Mouse (Mus musculus) spleen, postnatal 4 days (tissue): ENCODE data around the gene 1700049E17Rik1.
"Not testable (repeated sequence)": the region's sequence is repeated elsewhere in the genome, so short reads cannot be mapped to it uniquely, and the experiment has no call there.

ENCODE experiments used
- DNase-seq, 2 experiments: peaks; one replicate each; pipeline ENCODE4 v3.0.0; 2022; ENCODE audit warnings: low spot score in 2 of 2

Gene 1700049E17Rik1

DNA sequence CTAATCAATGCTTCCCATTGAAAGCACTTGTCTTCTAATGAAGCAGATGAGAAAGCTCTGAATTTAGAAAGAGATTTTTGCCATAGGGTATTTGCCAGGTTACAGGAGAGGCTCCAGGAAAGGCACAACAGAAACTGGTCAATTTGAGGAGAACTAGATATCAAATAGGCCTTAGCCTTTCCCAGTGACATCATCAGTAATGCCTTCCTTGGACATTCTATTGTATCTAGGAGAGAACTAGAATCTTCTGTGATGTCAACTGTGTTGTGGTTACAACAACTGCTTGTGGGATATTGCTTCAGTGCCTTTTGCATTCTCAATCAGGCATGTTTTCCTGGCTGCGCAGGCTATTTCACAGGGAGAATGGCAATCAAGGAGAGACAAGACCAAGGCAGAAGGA is at the start of gene 1700049E17Rik1:
TSS of gene 1700049E17Rik1 (plus strand) at position 301 of the 400 bp plus-strand sequence.
- not testable (repeated sequence) for DNase-seq

DNA sequence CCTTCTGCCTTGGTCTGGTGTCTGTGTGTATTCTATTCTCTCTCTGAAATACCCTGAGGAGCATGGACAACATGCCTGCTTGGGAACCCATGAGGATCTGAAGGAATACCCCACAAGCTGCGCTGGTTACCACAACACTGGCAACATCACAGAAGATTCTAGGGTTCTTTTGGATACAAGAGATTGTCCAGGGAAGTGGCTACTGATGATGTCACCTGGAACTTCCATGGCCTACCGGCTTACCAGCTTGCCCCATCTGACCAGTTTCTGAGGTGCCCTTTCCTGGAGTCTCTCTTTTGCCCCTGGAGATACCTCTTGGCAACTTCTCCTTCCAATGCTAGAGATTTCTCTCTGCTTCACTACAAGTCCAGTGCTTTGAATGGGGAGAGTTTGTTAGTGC is 17.6 kb upstream of the 1700049E17Rik1 start, which contains the start of gene Gm7980:
TSS of gene Gm7980 (minus strand) at position 101 of the 400 bp plus-strand sequence.
- not testable (repeated sequence) for DNase-seq

DNA sequence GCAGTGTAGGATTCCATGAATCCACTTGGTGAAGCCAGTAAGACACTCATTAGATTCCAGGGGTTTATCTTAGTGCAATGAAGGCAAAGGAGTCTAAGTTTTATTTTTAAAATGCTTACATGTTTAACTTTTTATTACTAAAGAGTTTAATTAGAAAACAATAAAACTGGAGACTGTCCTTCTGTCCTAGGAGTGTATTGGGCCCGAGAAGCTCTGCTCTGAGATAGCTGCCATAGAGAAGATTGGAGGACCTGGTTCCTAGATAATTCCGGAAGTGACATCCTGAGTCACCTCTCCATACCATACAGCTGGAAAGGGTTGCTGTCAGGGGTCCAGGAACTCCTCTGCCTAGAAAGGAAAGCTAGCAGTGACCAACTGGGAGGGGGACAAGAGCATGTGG is 18.9 kb downstream of the 1700049E17Rik1 start, which contains the start of gene 1700024B05Rik:
TSS of gene 1700024B05Rik (plus strand) at position 301 of the 400 bp plus-strand sequence.
- DNase-seq = not testable (repeated sequence)

DNA sequence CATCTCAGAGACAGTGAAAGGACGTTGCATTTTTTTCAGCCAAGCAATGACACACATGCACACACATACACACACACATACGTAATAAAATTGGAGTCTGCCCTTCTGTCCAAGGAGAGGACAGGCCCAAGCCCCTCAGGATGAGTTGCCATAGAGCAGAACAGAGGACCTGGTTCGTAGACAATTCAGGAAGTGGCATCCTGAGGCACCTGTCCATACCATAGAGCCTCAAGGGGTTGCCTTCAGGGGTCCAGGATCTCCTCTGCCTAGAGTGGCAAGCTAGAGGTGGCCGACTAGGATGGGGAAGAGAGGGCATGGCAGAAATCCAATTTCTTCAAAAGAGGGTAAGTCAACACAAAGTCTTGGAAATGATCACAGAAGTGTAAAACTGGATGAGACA is 39.3 kb downstream of the 1700049E17Rik1 start:
- peak in 1 of 2 experiments; percentile 57 for DNase-seq

- not testable (repeated sequence) for DNase-seq
Observed at GRCm38 (mm10) chr14:41967827-41968226, 43.1 kb downstream of the 1700049E17Rik1 start, which contains the start of gene Gm6401. TSS of gene Gm6401 (minus strand) at chr14:41967927.

- DNase-seq = not testable (repeated sequence)
Observed at GRCm38 (mm10) chr14:41968596-41968995, 43.8 kb downstream of the 1700049E17Rik1 start.
